Mouse (Mus musculus) MEL (cell line): ENCODE data around the gene Prcd.

Experiments used
- CTCF ChIP-seq, 3 experiments: IDR thresholded peaks in 2 of 3; conservative IDR thresholded peaks in 1 of 3; 2 replicates each; pipeline ENCODE4 v1.5.1; 2011 to 2012; ENCODE audit warnings: low read length in 3 of 3, low read depth in 2 of 3, mild to moderate bottlenecking in 2 of 3, improper control_type of control experiment in 1 of 3, inconsistent platforms in 1 of 3, mixed read lengths in 1 of 3, moderate library complexity in 1 of 3; ENCODE audit not compliant: control insufficient read depth in 1 of 3, insufficient read depth in 1 of 3, poor library complexity in 1 of 3, severe bottlenecking in 1 of 3
- E2F4 ChIP-seq: IDR thresholded peaks from 2 replicates; pipeline ENCODE4 v1.6.1; 2011; ENCODE audit warnings: low read depth, low read length, improper control_type of control experiment, borderline replicate concordance
- POLR2AphosphoS2 ChIP-seq: IDR thresholded peaks from 2 replicates; pipeline ENCODE4 v1.6.1; 2011; ENCODE audit warnings: low read length, improper control_type of control experiment

DNA sequence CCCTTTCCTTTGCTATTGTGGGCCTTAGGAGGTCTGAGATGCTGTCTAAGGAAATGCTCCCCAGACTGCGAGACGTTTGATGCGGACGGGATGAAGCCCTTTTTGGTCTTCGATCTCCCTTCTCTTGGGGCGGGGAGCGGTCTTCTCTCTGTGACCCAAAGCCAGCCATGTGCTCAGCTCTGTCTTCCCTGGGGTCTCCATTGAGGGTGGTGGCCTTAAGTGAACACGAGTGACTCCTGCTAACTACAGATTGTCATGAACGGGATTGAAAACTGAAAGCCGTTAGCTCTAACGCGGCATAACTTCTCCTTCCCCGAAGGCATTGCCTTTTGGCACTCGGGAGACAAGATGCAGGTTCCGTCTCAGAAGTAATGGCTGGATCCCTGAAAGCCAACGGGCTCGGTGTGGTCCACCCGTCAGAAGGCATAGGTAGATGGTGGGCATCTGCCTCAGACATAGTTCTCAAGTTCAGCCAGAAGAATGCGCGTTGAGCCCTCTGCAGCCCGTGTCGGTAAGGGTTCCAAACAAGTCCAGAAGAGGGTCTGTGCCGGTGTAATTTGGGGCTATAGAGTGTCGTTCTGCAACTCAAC lies 18.6 kb downstream of the Prcd start:
- no peak; the same call in 1 of the 2 replicates for TF ChIP-seq E2F4
- no peak for TF ChIP-seq CTCF (IDR thresholded peaks at IDR 0.05 in 2 of 3, conservative IDR thresholded peaks at IDR 0.05 in 1 of 3; ENCODE audit: control insufficient read depth in 1 of 3, insufficient read depth in 1 of 3, low read depth in 2 of 3, low read length in 3 of 3, poor library complexity in 1 of 3, severe bottlenecking in 1 of 3)
- peak; percentile 97 for TF ChIP-seq POLR2AphosphoS2
